Mouse (Mus musculus): Measurements from ENCODE around the gene Plekhf1.

The Plekhf1 gene

DNA sequence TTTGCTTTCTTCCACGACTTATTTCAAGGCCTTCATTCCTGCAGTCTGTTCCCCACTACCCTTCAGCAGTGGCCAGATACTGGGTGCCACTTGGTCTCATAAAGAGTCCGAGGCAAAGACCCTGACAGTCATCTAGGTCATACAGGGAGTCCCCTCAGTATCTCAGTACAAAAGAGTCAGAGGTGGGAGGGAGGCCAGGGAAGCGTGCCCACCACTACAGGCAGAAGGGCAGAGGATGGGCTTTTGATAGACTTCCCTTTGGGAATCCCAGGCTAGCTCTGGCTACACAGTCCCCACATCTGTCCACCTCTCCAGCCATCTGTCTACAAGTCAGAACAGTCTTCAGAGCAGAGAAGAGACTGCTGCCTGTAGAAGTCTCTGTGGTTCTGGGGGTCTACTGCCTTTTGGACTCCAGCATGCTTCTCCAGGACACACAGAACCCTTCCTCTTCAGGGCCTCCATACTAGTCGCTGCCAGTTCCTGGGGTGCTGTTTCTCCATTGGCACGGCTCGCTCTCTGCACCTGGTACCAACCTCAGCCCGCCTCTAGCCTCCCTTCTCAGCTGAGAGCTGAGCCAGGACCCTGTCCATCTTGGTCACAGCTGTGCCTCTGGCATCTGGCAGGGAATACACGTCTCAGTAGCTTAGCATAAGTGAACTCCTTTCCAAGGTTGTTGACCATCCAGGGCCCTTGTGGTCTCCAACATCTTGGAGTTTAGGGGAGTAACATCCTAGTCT, 9.0 kb downstream of the Plekhf1 start:
- DNase-seq (ENCODE audit: extremely low read depth, low read depth): no peak

GRCm38 (mm10) chr7:38217417-38218171, 10.2 kb downstream of the Plekhf1 start:
- DNase-seq (ENCODE audit: extremely low read depth, low read depth): no peak

DNA sequence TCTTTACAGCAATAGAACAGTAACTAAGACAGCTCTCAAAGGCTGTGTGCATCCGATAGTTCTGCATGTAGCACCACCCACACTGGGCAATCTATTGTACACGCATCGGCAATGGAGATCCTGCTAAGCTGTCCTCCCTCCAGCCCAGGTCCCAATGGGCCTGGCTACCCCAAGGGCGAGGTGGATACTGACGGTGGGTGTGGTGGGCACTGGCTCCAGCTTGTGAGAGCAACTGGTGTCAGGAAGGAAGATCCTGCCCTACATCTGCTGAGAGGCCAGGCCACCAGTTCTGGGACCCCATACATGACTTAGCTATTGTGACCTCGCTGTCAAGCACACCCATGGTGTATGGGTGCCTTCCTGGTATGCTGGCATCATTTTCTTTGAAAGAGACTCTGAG, 12.1 kb downstream of the Plekhf1 start:
- no peak for DNase-seq (ENCODE audit: extremely low read depth, low read depth)

GRCm38 (mm10) chr7:38215281-38215680, 12.5 kb downstream of the Plekhf1 start:
- DNase-seq (ENCODE audit: extremely low read depth, low read depth): no peak

DNA sequence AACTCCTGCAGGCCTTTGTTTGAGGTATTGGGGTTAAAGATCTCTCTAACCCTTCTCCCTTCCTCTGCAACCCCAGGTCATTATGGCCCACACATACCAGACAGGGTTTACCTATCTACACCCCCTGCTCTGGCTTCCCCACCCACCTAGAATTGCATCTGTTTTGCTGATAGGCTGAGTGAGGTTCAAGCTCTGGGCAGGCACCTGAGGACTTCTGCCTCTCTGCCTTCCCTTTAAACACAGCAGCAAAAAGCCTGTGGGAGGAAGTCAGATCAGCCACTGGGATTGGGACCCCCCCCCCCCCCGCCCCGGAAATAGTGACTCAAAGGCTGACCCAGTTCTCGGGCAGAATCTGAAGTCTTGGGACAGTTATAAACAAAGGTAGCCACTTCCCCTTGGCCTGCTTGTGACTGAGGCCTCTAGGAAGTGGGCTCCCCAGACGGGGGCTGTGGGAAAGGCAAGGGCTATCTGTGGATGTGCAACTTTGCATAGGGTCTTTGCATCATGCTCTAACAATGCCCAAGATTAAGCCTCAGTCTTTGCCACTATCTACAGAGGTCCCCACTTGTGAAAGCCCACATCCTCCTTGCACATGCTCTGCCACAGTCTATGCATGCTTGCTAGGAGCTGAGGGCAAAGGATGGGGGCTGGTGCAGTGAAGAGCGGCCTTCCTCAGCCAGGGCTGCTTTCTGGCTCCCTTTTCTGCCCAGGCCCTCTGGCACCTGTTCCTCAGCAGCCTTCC, 13.2 kb downstream of the Plekhf1 start:
- DNase-seq (ENCODE audit: extremely low read depth, low read depth): no peak

DNA sequence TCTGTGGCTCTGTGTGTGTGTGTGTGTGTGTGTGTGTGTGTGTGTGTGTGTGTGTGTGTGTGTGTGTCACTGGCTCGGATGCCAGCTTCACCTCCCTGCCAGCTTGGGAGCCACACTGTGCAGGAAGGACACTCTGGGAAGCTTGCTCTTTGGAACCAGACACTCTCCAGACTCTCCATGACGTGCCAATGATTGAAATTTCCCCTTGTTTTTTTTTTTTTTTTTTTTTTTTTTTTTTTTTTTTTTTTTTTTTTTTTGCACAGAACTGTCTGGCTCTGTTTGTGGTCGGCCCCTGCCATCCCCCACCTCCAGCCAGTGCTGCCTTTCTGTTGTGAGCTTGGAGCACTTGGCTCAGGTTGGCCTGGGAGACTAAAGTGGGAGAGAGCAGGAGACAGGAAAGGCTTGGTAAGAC, 15.2 kb downstream of the Plekhf1 start:
- DNase-seq (ENCODE audit: extremely low read depth, low read depth): no peak

- DNase-seq (ENCODE audit: extremely low read depth, low read depth): no peak
Observed at GRCm38 (mm10) chr7:38209478-38210152, 18.2 kb downstream of the Plekhf1 start.

GRCm38 (mm10) chr7:38208969-38209368, 18.8 kb downstream of the Plekhf1 start:
- no peak for DNase-seq (ENCODE audit: extremely low read depth, low read depth)

GRCm38 (mm10) chr7:38206564-38206963, 21.3 kb downstream of the Plekhf1 start:
- DNase-seq (ENCODE audit: extremely low read depth, low read depth): no peak

- DNase-seq (ENCODE audit: extremely low read depth, low read depth): no peak
Observed at GRCm38 (mm10) chr7:38205801-38206200, 22.0 kb downstream of the Plekhf1 start.

- DNase-seq (ENCODE audit: extremely low read depth, low read depth): no peak
Observed at GRCm38 (mm10) chr7:38204314-38204713, 23.5 kb downstream of the Plekhf1 start.

GRCm38 (mm10) chr7:38201290-38201658, 26.5 kb downstream of the Plekhf1 start:
- no peak for DNase-seq (ENCODE audit: extremely low read depth, low read depth)

DNA sequence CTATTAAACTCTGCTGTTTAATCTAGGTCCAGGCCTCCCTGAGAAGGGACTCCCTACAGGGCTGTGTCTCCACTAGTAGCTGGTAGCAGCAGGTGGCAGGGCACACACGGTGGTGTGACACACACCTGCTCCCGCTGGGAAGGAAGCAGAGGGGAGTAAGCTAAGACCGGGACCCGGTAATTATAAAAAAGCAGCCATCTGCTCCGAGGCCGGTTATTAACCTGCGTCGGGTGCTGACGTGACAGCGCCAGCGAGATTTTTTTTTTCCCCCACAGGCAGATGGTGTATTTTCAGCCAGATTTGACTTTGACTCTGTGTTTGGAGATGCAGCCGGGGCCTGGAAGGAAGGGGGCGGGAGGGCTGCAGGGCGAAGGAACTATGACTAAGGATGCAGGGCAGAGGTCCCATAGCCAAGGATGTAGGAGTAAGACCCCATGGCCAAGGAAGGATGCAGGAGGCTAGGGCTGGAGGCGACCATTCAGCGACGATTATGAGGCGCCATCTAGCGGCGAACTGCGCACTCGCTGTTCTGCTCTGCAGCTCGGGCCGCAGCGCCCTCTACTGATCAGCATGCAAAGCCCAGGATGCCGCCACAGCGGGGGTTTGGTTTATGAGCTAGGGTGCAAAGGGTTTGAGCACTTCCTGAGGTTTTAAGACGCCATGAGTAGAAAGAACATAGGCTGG, 27.1 kb downstream of the Plekhf1 start:
- DNase-seq (ENCODE audit: extremely low read depth, low read depth): peak; percentile 56

- DNase-seq (ENCODE audit: extremely low read depth, low read depth): no peak
Observed at GRCm38 (mm10) chr7:38199907-38200605, 27.8 kb downstream of the Plekhf1 start.

- DNase-seq (ENCODE audit: extremely low read depth, low read depth): no peak
Observed at GRCm38 (mm10) chr7:38191571-38191970, 36.2 kb downstream of the Plekhf1 start.

DNA sequence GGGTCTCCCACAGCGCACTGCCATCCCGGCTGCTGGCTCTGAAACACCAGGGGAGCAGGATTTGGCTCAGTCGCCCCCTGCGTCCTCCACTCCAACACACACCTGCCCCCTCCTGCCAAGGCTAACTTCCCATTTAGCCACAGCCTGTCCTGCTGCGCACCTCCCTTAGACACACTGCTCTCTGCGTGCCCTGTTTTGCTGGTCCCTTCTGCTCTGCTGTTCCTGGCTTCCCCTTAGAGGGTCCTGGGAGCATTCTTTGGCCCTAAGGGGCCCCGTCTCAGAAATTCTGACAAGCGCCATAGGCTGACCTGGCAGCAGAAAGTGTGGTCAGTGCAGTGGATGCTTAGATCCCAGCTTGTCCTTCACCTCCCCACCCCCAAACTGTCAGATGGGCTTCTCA, 36.7 kb downstream of the Plekhf1 start:
- DNase-seq (ENCODE audit: extremely low read depth, low read depth): no peak

GRCm38 (mm10) chr7:38190056-38190835, 37.6 kb downstream of the Plekhf1 start:
- DNase-seq (ENCODE audit: extremely low read depth, low read depth): no peak

GRCm38 (mm10) chr7:38189136-38189982, 38.5 kb downstream of the Plekhf1 start:
- DNase-seq (ENCODE audit: extremely low read depth, low read depth): no peak

Data from MEL-GATA-1-ER (cell line).